Mouse (Mus musculus) ES-E14 (cell line): ENCODE data around the gene Nf1. TPM values are rescaled to one million over a fixed set of nuclear protein-coding genes. Genes with fewer than 3 reads are reported as not detected.

Source experiments
- DNase-seq: peaks from one replicate; pipeline ENCODE4 v3.0.0-alpha.2; 2013; ENCODE audit warnings: low read depth, low spot score
- H3K27ac ChIP-seq: 2 replicates; pipeline ENCODE4 v1.5.1; 2012; ENCODE audit warnings: low read depth, mild to moderate bottlenecking, low read length, moderate library complexity, mixed read lengths; ENCODE audit not compliant: poor library complexity, insufficient read depth, severe bottlenecking
- H3K36me3 ChIP-seq: 2 replicates; pipeline ENCODE4 v1.6.1; 2012; ENCODE audit warnings: mild to moderate bottlenecking, low read length, moderate library complexity, mixed read lengths; ENCODE audit not compliant: control insufficient read depth, poor library complexity, insufficient read depth, severe bottlenecking
- H3K4me1 ChIP-seq, 2 experiments: fragments of 150-350 bp in 1 of 2; sonication (generic) in 1 of 2; 2 replicates each; pipeline ENCODE4 v1.6.1; 2012; ENCODE audit warnings: low read length in 2 of 2, mild to moderate bottlenecking in 1 of 2, mixed read lengths in 1 of 2; ENCODE audit not compliant: control insufficient read depth in 2 of 2, insufficient read depth in 2 of 2, poor library complexity in 1 of 2
- H3K4me3 ChIP-seq, 2 experiments: fragments of 150-350 bp in 1 of 2; sonication (generic) in 1 of 2; 2 replicates each; pipeline ENCODE4 v1.5.1; 2012; ENCODE audit warnings: low read length in 2 of 2, low read depth in 1 of 2, mild to moderate bottlenecking in 1 of 2, mixed read lengths in 1 of 2; ENCODE audit not compliant: insufficient read depth in 1 of 2, poor library complexity in 1 of 2, severe bottlenecking in 1 of 2
- H3K9ac ChIP-seq: 2 replicates; pipeline ENCODE4 v1.6.1; 2012; ENCODE audit warnings: low read depth, mild to moderate bottlenecking, low read length, mixed read lengths; ENCODE audit not compliant: poor library complexity, insufficient read depth, severe bottlenecking
- H3K9me3 ChIP-seq: fragments of 150-350 bp; sonication (generic); 2 replicates; pipeline ENCODE4 v1.6.1; 2012; ENCODE audit warnings: low read depth, mild to moderate bottlenecking, low read length; ENCODE audit not compliant: control insufficient read depth, insufficient read depth
- CHD2 ChIP-seq: IDR thresholded peaks from 2 replicates; pipeline ENCODE4 v1.6.1; 2014; ENCODE audit warnings: mild to moderate bottlenecking, low read depth, low read length, inconsistent platforms
- HCFC1 ChIP-seq: IDR thresholded peaks from 2 replicates; pipeline ENCODE4 v1.6.1; 2012; ENCODE audit warnings: low read length, inconsistent platforms, borderline replicate concordance; ENCODE audit not compliant: insufficient read depth
- MAFK ChIP-seq: IDR thresholded peaks from 2 replicates; pipeline ENCODE4 v1.6.1; 2014; ENCODE audit warnings: mild to moderate bottlenecking, low read depth, low read length, inconsistent platforms; ENCODE audit not compliant: insufficient read depth
- ZC3H11A ChIP-seq: IDR thresholded peaks from 2 replicates; pipeline ENCODE4 v1.6.1; 2012; ENCODE audit warnings: low read depth, mild to moderate bottlenecking, inconsistent platforms, low read length, borderline replicate concordance
- ZNF384 ChIP-seq: IDR thresholded peaks from 2 replicates; pipeline ENCODE4 v1.6.1; 2012; ENCODE audit warnings: low read depth, low read length, inconsistent platforms
- in situ Hi-C, 2 experiments: fragments of 600-800 bp; cut with MboI; formaldehyde crosslinking; loops; one replicate each; pipeline ENCODE4 v1.15.1; 2025; ENCODE audit warnings: low sequenced_read_pairs in 2 of 2, inconsistent platforms in 1 of 2; ENCODE audit not compliant: unreplicated experiment in 2 of 2
- total RNA-seq: library from RNA; depleted of rRNA; stranded (reverse); fragments of 300-350 nt; gene quantifications from 2 replicates; pipeline ENCODE4 v1.2.3, GENCODE M21; 2012

Gene Nf1
- total RNA-seq, 1 experiment = 15.3 TPM

DNA sequence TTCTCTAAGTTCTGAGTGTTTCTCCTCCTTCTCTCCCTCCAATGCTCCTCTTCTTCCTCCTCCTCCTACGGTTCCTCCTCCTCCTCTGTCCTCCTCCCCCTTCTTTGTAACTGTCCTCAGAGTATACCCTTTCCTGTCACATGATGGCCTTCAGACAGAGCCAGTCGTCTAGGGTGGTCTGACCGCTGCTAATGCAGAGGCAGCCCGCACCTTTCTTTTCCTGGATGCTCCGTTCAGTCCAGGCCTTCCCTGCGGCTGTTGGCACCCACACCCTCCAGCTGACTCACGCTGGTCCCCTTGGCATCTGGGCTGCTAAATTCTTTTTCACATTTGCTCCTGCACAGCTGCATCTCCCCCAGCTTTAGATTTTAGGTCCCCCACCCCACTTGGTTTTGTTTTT, 33.0 kb upstream of the Nf1 start:
- H3K4me3 ChIP-seq = no peak overlapping the region
- H3K27ac ChIP-seq = no peak overlapping the region
- peaks cover 13 to 18% of the 10 kb centered on the region in 2 experiments for H3K4me1 ChIP-seq
- no peaks in the 10 kb centered on the region for H3K36me3 ChIP-seq
- no peaks in the 10 kb centered on the region for H3K9me3 ChIP-seq
- in situ Hi-C loops = no loop called here
- H3K9ac ChIP-seq = no peak overlapping the region; the same call in 1 of the 2 replicates
- DNase-seq = no peak
- TF ChIP-seq ZC3H11A (no peak), MAFK (no peak), HCFC1 (no peak), ZNF384 (no peak), CHD2 (no peak)

DNA sequence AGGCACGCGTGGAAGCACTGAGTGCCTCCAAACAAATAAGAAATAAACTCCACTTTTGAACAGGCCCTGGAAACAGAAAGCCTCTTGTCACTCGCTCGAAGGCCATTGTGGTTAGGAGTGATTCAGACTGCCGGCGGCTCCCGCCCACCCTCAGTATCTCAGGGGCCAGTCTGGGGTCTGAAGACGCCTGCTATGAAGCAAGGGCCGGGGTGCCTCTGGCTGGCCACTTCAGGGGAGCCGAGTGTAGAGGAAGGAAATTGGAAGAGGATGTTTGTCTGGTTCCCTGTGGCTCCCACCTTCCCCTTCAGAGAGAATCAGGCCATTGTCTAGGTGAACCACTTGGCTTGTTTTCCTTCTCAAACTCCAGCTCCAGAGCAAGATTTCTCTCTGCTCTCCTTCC, 32.5 kb upstream of the Nf1 start:
- TF ChIP-seq ZNF384 (no peak), ZC3H11A (no peak), MAFK (no peak), HCFC1 (no peak), CHD2 (no peak)
- in situ Hi-C loops = no loop called here
- Histone ChIP-seq H3K9me3 (no peaks in the 10 kb centered on the region), H3K9ac (peak overlapping the region; percentile 39; the same call in 1 of the 2 replicates), H3K4me1 (peaks cover 13 to 18% of the 10 kb centered on the region in 2 experiments), H3K27ac (no peak overlapping the region), H3K4me3 (no peak overlapping the region), H3K36me3 (no peaks in the 10 kb centered on the region)
- no peak for DNase-seq

DNA sequence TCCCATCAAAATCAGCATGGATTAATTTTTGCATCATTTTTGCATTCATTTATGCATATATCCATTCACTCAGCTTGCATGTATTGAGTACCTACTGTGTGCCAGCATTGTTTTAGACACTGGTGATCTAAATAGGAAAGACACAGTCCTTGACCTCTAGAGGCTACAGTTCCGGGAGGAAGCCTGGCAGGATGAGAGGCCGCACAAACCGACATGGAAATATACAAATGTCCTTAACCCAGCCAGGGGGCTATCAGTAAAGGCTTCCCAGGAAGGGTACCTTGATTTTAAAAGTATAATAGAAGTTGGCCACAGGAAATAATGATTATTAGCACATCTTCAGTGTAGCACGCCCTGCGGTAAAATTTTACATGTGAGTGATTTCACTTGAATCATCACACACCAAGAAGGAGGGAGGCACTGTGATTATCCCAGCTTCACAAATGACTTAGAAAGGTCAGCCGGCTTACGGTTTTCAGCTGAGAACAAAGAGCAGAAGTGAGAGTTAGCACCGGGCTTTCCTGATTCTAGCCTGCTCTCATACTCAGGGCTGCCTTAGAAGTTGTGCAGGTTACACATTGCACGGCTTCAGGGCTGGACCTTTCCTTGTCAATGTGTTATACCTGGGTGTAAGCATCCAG, 31.8 kb upstream of the Nf1 start:
- H3K36me3 ChIP-seq = no peaks in the 10 kb centered on the region
- TF ChIP-seq MAFK (no peak), CHD2 (no peak)
- no peak overlapping the region for H3K4me3 ChIP-seq
- no peaks in the 10 kb centered on the region for H3K9me3 ChIP-seq
- in situ Hi-C loops = no loop called here
- H3K9ac ChIP-seq = no peak overlapping the region
- peaks cover 13 to 18% of the 10 kb centered on the region in 2 experiments for H3K4me1 ChIP-seq
- no peak for DNase-seq
- no peak overlapping the region for H3K27ac ChIP-seq

DNA sequence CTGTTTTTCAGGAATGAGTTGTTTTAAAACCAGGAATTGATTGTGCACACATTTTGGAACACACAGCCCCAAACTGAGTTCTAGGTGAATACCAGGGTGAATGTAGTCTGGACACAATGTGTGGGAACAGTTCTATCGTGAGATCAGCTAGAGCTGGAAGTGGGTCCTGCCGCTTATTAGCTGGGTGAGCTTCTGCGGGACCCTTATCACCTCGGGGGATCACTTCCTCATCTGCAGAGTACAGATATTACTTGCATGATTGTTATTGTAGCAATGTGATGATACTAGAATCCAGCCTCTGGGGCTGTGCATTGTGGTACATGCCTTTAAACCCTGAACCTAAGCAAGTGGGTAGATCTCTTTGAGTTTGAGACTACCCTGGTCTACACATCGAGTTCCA, 29.0 kb upstream of the Nf1 start:
- TF ChIP-seq ZC3H11A = no peak
- no peak for TF ChIP-seq CHD2
- TF ChIP-seq ZNF384 = no peak
- no peak for TF ChIP-seq MAFK
- no peak for TF ChIP-seq HCFC1
- H3K27ac ChIP-seq = no peak overlapping the region
- no peak overlapping the region for H3K9ac ChIP-seq
- no peaks in the 10 kb centered on the region for H3K36me3 ChIP-seq
- no peaks in the 10 kb centered on the region for H3K9me3 ChIP-seq
- H3K4me1 ChIP-seq = peaks cover 13 to 18% of the 10 kb centered on the region in 2 experiments
- no peak overlapping the region for H3K4me3 ChIP-seq
- in situ Hi-C loops = no loop called here
- no peak for DNase-seq

DNA sequence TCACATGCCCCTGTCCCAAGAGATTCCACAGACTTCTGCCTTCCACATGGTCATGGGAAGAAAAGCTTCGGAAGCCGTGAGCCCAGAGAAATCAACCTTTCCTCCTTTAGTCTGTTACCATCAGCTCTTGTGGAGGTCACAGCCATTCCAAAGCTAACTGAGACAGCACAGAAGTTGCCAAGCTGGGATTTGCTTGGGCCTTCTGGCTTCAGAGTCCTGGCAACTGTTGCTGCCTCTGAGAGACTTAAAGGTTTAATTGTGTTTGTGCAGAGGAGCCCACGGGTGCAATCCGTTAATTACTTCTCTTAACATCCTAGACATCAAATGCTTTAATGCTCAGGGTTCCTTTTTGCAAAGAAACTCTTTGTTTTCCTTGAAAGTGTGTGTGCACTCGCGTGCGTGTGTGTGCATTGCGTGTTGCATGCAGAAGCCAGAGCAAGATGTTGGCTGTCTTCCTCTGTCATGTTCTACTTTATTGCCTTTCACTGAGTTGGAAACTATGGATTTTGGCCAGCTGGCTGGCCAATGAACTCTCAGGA, 22.6 kb upstream of the Nf1 start:
- Histone ChIP-seq H3K4me3 (no peak overlapping the region), H3K4me1 (peaks cover 1% of the 10 kb centered on the region in 2 experiments; a peak in 1 of 4 replicates), H3K9ac (no peak overlapping the region), H3K9me3 (no peaks in the 10 kb centered on the region), H3K36me3 (no peaks in the 10 kb centered on the region), H3K27ac (no peak overlapping the region)
- in situ Hi-C loops = no loop called here
- TF ChIP-seq ZNF384 = no peak
- TF ChIP-seq ZC3H11A = no peak
- no peak for TF ChIP-seq HCFC1
- no peak for TF ChIP-seq MAFK
- TF ChIP-seq CHD2 = no peak
- DNase-seq = no peak
